Mouse (Mus musculus): ENCODE measurements around the gene Efhc1.

The Efhc1 gene

GRCm38 (mm10) chr1:20951799-20952198 lies 373 bp downstream of the Efhc1 start:
- DNase-seq (ENCODE audit: low read depth, low spot score) = no peak

GRCm38 (mm10) chr1:20954876-20955275 lies 3.5 kb downstream of the Efhc1 start:
- peak; percentile 13 for DNase-seq (ENCODE audit: low read depth, low spot score)

- DNase-seq (ENCODE audit: low read depth, low spot score) = no peak
Observed at GRCm38 (mm10) chr1:20969642-20970041, 18.2 kb downstream of the Efhc1 start.

GRCm38 (mm10) chr1:20973389-20973788 lies 22.0 kb downstream of the Efhc1 start:
- DNase-seq (ENCODE audit: low read depth, low spot score) = no peak

- no peak for DNase-seq (ENCODE audit: low read depth, low spot score)
Observed at GRCm38 (mm10) chr1:20974341-20975135, 23.1 kb downstream of the Efhc1 start.

GRCm38 (mm10) chr1:20980553-20980952 lies 29.1 kb downstream of the Efhc1 start:
- DNase-seq (ENCODE audit: low read depth, low spot score) = no peak

GRCm38 (mm10) chr1:20981764-20982163 lies 30.3 kb downstream of the Efhc1 start:
- no peak for DNase-seq (ENCODE audit: low read depth, low spot score)

- DNase-seq (ENCODE audit: low read depth, low spot score) = no peak
Observed at GRCm38 (mm10) chr1:20984103-20984502, 32.7 kb downstream of the Efhc1 start.

GRCm38 (mm10) chr1:20984582-20984981 lies 33.2 kb downstream of the Efhc1 start:
- DNase-seq (ENCODE audit: low read depth, low spot score) = peak; percentile 8

GRCm38 (mm10) chr1:20986378-20987056 lies 35.1 kb downstream of the Efhc1 start:
- peak; percentile 74 for DNase-seq (ENCODE audit: low read depth, low spot score)

- no peak for DNase-seq (ENCODE audit: low read depth, low spot score)
Observed at GRCm38 (mm10) chr1:20989461-20990083, 38.1 kb downstream of the Efhc1 start.

- DNase-seq (ENCODE audit: low read depth, low spot score) = no peak
Observed at GRCm38 (mm10) chr1:20993690-20994089, 42.3 kb downstream of the Efhc1 start.

- no peak for DNase-seq (ENCODE audit: low read depth, low spot score)
Observed at GRCm38 (mm10) chr1:20994338-20994737, 42.9 kb downstream of the Efhc1 start.

- DNase-seq (ENCODE audit: low read depth, low spot score) = peak; percentile 55
Observed at GRCm38 (mm10) chr1:20995331-20995986, 44.0 kb downstream of the Efhc1 start.

GRCm38 (mm10) chr1:20996603-20997327 lies 45.3 kb downstream of the Efhc1 start:
- DNase-seq (ENCODE audit: low read depth, low spot score) = no peak

GRCm38 (mm10) chr1:20997328-20997689 lies 45.9 kb downstream of the Efhc1 start:
- no peak for DNase-seq (ENCODE audit: low read depth, low spot score)

GRCm38 (mm10) chr1:20997881-20998389 lies 46.5 kb downstream of the Efhc1 start:
- no peak for DNase-seq (ENCODE audit: low read depth, low spot score)

GRCm38 (mm10) chr1:21002246-21003142 lies 51.1 kb downstream of the Efhc1 start:
- no peak for DNase-seq (ENCODE audit: low read depth, low spot score)

GRCm38 (mm10) chr1:21004596-21004995 lies 53.2 kb downstream of the Efhc1 start:
- no peak for DNase-seq (ENCODE audit: low read depth, low spot score)

GRCm38 (mm10) chr1:21006775-21007174 lies 55.3 kb downstream of the Efhc1 start:
- no peak for DNase-seq (ENCODE audit: low read depth, low spot score)

Data from A20 (cell line).